Mouse (Mus musculus): ENCODE data around the gene Pla2g2c. TPM values are rescaled to one million over a fixed set of nuclear protein-coding genes. Genes with fewer than 3 reads are reported as not detected.
A peak's percentile ranks its signal among the peaks of the same experiment; 100 is the strongest.

The Pla2g2c gene
- polyA plus RNA-seq, 1 experiment from 2014 or later, result 0.89 TPM

GRCm38 (mm10) chr4:138698296-138698695 lies 26.3 kb upstream of the Pla2g2c start:
- Histone ChIP-seq H3K27ac (peak overlapping the region; percentile 43; the same call in 1 of the 2 replicates), H3K4me1 (replicated peaks) (peaks cover 45% of the 10 kb centered on the region), H3K9me3 (no peaks in the 10 kb centered on the region), H3K27me3 (ENCODE audit: insufficient read depth, poor library complexity, severe bottlenecking) (peaks cover 49% of the 10 kb centered on the region), H3K36me3 (no peaks in the 10 kb centered on the region), H3K4me3 (no peak overlapping the region)
- no peak for DNase-seq (ENCODE audit: low spot score)
- 54% methylated on average over 2 of the region's 2 CpGs for WGBS

GRCm38 (mm10) chr4:138700184-138700982 lies 24.2 kb upstream of the Pla2g2c start:
- no peak overlapping the region for H3K4me3 ChIP-seq
- 28% methylated on average over 15 of the region's 15 CpGs for WGBS
- H3K27ac ChIP-seq, result peak overlapping the region; percentile 40; the same call in 1 of the 2 replicates
- peaks cover 32% of the 10 kb centered on the region for H3K27me3 ChIP-seq (ENCODE audit: insufficient read depth, poor library complexity, severe bottlenecking)
- peaks cover 28% of the 10 kb centered on the region for H3K4me1 ChIP-seq (replicated peaks)
- H3K9me3 ChIP-seq, result no peaks in the 10 kb centered on the region
- H3K36me3 ChIP-seq, result no peaks in the 10 kb centered on the region
- peak; percentile 69 for DNase-seq (ENCODE audit: low spot score)

- no peaks in the 10 kb centered on the region for H3K36me3 ChIP-seq
- 69% methylated on average over 8 of the region's 8 CpGs for WGBS
- DNase-seq (ENCODE audit: low spot score), result no peak
Observed at GRCm38 (mm10) chr4:138701111-138701510, 23.5 kb upstream of the Pla2g2c start.

GRCm38 (mm10) chr4:138702031-138702430 lies 22.6 kb upstream of the Pla2g2c start:
- H3K36me3 ChIP-seq, result no peaks in the 10 kb centered on the region
- 85% methylated on average over 2 of the region's 2 CpGs for WGBS

More at GRCm38 (mm10) chr4:138701111-138701510, 23.5 kb upstream of the Pla2g2c start:
- Histone ChIP-seq H3K9me3 (no peaks in the 10 kb centered on the region), H3K27me3 (ENCODE audit: insufficient read depth, poor library complexity, severe bottlenecking) (peaks cover 25% of the 10 kb centered on the region), H3K27ac (peak overlapping the region; percentile 36; the same call in 1 of the 2 replicates), H3K4me1 (replicated peaks) (peaks cover 28% of the 10 kb centered on the region), H3K4me3 (no peak overlapping the region)

GRCm38 (mm10) chr4:138702528-138702927 lies 22.1 kb upstream of the Pla2g2c start:
- DNase-seq (ENCODE audit: low spot score), result no peak
- H3K36me3 ChIP-seq, result no peaks in the 10 kb centered on the region
- H3K4me1 ChIP-seq (replicated peaks), result peaks cover 15% of the 10 kb centered on the region; the same call in 1 of the 2 replicates
- H3K9me3 ChIP-seq, result no peaks in the 10 kb centered on the region
- no peak overlapping the region for H3K4me3 ChIP-seq
- peaks cover 13% of the 10 kb centered on the region for H3K27me3 ChIP-seq (ENCODE audit: insufficient read depth, poor library complexity, severe bottlenecking)
- H3K27ac ChIP-seq, result no peak overlapping the region
- 84% methylated on average over 8 of the region's 8 CpGs for WGBS

More at GRCm38 (mm10) chr4:138702031-138702430, 22.6 kb upstream of the Pla2g2c start:
- Histone ChIP-seq H3K4me3 (no peak overlapping the region), H3K27me3 (ENCODE audit: insufficient read depth, poor library complexity, severe bottlenecking) (peaks cover 18% of the 10 kb centered on the region), H3K9me3 (no peaks in the 10 kb centered on the region), H3K27ac (no peak overlapping the region), H3K4me1 (replicated peaks) (peaks cover 20% of the 10 kb centered on the region)
- no peak for DNase-seq (ENCODE audit: low spot score)

- H3K36me3 ChIP-seq, result no peaks in the 10 kb centered on the region
- no peak overlapping the region for H3K4me3 ChIP-seq
- no peak overlapping the region for H3K27ac ChIP-seq
- DNase-seq (ENCODE audit: low spot score), result no peak
- H3K4me1 ChIP-seq (replicated peaks), result peaks cover 13% of the 10 kb centered on the region; the same call in 1 of the 2 replicates
- WGBS, result 63% methylated on average over 7 of the region's 7 CpGs
- no peaks in the 10 kb centered on the region for H3K9me3 ChIP-seq
- H3K27me3 ChIP-seq (ENCODE audit: insufficient read depth, poor library complexity, severe bottlenecking), result peaks cover 13% of the 10 kb centered on the region
Observed at GRCm38 (mm10) chr4:138703591-138703990, 21.0 kb upstream of the Pla2g2c start.

GRCm38 (mm10) chr4:138704169-138704568 lies 20.4 kb upstream of the Pla2g2c start:
- Histone ChIP-seq H3K4me3 (no peak overlapping the region), H3K9me3 (no peaks in the 10 kb centered on the region), H3K27ac (no peak overlapping the region), H3K27me3 (ENCODE audit: insufficient read depth, poor library complexity, severe bottlenecking) (peaks cover 11% of the 10 kb centered on the region), H3K36me3 (no peaks in the 10 kb centered on the region), H3K4me1 (replicated peaks) (peaks cover 18% of the 10 kb centered on the region; the same call in 1 of the 2 replicates)
- WGBS, result 82% methylated on average over 4 of the region's 4 CpGs
- no peak for DNase-seq (ENCODE audit: low spot score)

GRCm38 (mm10) chr4:138706620-138707019 lies 18.0 kb upstream of the Pla2g2c start:
- 94% methylated on average over 8 of the region's 8 CpGs for WGBS
- H3K9me3 ChIP-seq, result no peaks in the 10 kb centered on the region
- DNase-seq (ENCODE audit: low spot score), result no peak
- H3K4me3 ChIP-seq, result no peak overlapping the region
- H3K27me3 ChIP-seq (ENCODE audit: insufficient read depth, poor library complexity, severe bottlenecking), result no peaks in the 10 kb centered on the region
- H3K4me1 ChIP-seq (replicated peaks), result peaks cover 11% of the 10 kb centered on the region; the same call in 1 of the 2 replicates
- H3K27ac ChIP-seq, result no peak overlapping the region
- no peaks in the 10 kb centered on the region for H3K36me3 ChIP-seq

GRCm38 (mm10) chr4:138708636-138709035 lies 16.0 kb upstream of the Pla2g2c start:
- no peaks in the 10 kb centered on the region for H3K27me3 ChIP-seq (ENCODE audit: insufficient read depth, poor library complexity, severe bottlenecking)
- no peaks in the 10 kb centered on the region for H3K36me3 ChIP-seq
- WGBS, result 14% methylated on average over 7 of the region's 7 CpGs
- peak; percentile 65 for DNase-seq (ENCODE audit: low spot score)
- no peak overlapping the region for H3K4me3 ChIP-seq
- no peak overlapping the region for H3K27ac ChIP-seq
- H3K4me1 ChIP-seq (replicated peaks), result peaks cover 11% of the 10 kb centered on the region; the same call in 1 of the 2 replicates
- H3K9me3 ChIP-seq, result no peaks in the 10 kb centered on the region

- H3K4me1 ChIP-seq (replicated peaks), result peaks cover 11% of the 10 kb centered on the region; the same call in 1 of the 2 replicates
- H3K4me3 ChIP-seq, result no peak overlapping the region
- no peaks in the 10 kb centered on the region for H3K36me3 ChIP-seq
- no peak for DNase-seq (ENCODE audit: low spot score)
- no peak overlapping the region for H3K27ac ChIP-seq
- 88% methylated on average over 11 of the region's 11 CpGs for WGBS
- no peaks in the 10 kb centered on the region for H3K27me3 ChIP-seq (ENCODE audit: insufficient read depth, poor library complexity, severe bottlenecking)
- no peaks in the 10 kb centered on the region for H3K9me3 ChIP-seq
Observed at GRCm38 (mm10) chr4:138709246-138709645, 15.3 kb upstream of the Pla2g2c start.

GRCm38 (mm10) chr4:138709944-138710343 lies 14.6 kb upstream of the Pla2g2c start:
- no peak overlapping the region for H3K27ac ChIP-seq
- WGBS, result 77% methylated on average over 7 of the region's 7 CpGs
- no peaks in the 10 kb centered on the region for H3K27me3 ChIP-seq (ENCODE audit: insufficient read depth, poor library complexity, severe bottlenecking)
- no peak for DNase-seq (ENCODE audit: low spot score)
- H3K4me3 ChIP-seq, result no peak overlapping the region
- peaks cover 11% of the 10 kb centered on the region; the same call in 1 of the 2 replicates for H3K4me1 ChIP-seq (replicated peaks)
- H3K9me3 ChIP-seq, result no peaks in the 10 kb centered on the region
- H3K36me3 ChIP-seq, result no peaks in the 10 kb centered on the region

- no peak overlapping the region for H3K4me3 ChIP-seq
- no peaks in the 10 kb centered on the region for H3K9me3 ChIP-seq
- no peak for DNase-seq (ENCODE audit: low spot score)
- H3K4me1 ChIP-seq (replicated peaks), result peaks cover 11% of the 10 kb centered on the region; the same call in 1 of the 2 replicates
- H3K27ac ChIP-seq, result no peak overlapping the region
- no peaks in the 10 kb centered on the region for H3K27me3 ChIP-seq (ENCODE audit: insufficient read depth, poor library complexity, severe bottlenecking)
- 86% methylated on average over 11 of the region's 11 CpGs for WGBS
- no peaks in the 10 kb centered on the region for H3K36me3 ChIP-seq
Observed at GRCm38 (mm10) chr4:138710633-138711032, 14.0 kb upstream of the Pla2g2c start.
